Comparison of ENCODE assay signal across 8 mouse cellular contexts in genomic region chr3:108536517-108537260, GRCm38 (mm10). TPM values are rescaled to one million over a fixed set of nuclear protein-coding genes. Genes with fewer than 3 reads are reported as not detected.
A peak's percentile ranks its signal among the peaks of the same experiment; 100 is the strongest.
DNase-seq lines count a peak whose midpoint lies in the region; ATAC-seq lines count a peak whose summit lies in the region.

TSS of gene 5330417C22Rik (minus strand) at chr3:108536536.

- no peak within 1 kb of the TSS for H3K27ac ChIP-seq in embryonic facial prominence, embryonic 10.5 days (replicated peaks)
- no peak within 1 kb of the TSS for H3K27ac ChIP-seq in liver, embryonic 16.5 days (ENCODE audit: low read length)
- no peak within 1 kb of the TSS for H3K27ac ChIP-seq in neural tube, embryonic 12.5 days

- peak; percentile 6 for DNase-seq in A20 (ENCODE audit: low read depth, low spot score)
- DNase-seq in adrenal gland, adult 18-20 months (ENCODE audit: low spot score in 2 of 2): peak; percentile 27 to 35
- DNase-seq in embryonic facial prominence, embryonic 10.5 days (ENCODE audit: low spot score): peak; percentile 67
- DNase-seq in heart, postnatal 10 days: peak; percentile 18 to 25
- no peak for DNase-seq in large intestine, adult 2 months (ENCODE audit: low read depth, low spot score)
- DNase-seq in thymus, postnatal 10 days (ENCODE audit: low spot score in 2 of 2): peak; percentile 29 to 30

- 2% methylated on average over 35 of the region's 35 CpGs for WGBS in embryonic facial prominence, embryonic 10.5 days
- WGBS in large intestine, adult 2 months: under 1% methylated on average over 34 of the region's 35 CpGs
- 3% methylated on average over 31 of the region's 35 CpGs for WGBS in liver, embryonic 16.5 days (ENCODE audit: insufficient replicate concordance)
- 2% methylated on average over 35 of the region's 35 CpGs for WGBS in neural tube, embryonic 12.5 days

- H3K4me3 ChIP-seq in embryonic facial prominence, embryonic 10.5 days: peak within 1 kb of the TSS; percentile 64
- H3K4me3 ChIP-seq in liver, embryonic 16.5 days (ENCODE audit: low read depth, low read length): peak within 1 kb of the TSS; percentile 21
- H3K4me3 ChIP-seq in neural tube, embryonic 12.5 days: peak within 1 kb of the TSS; percentile 43

- H3K27me3 ChIP-seq in embryonic facial prominence, embryonic 10.5 days (replicated peaks; ENCODE audit: low read depth, poor library complexity, severe bottlenecking): peaks cover 45% of the 10 kb centered on the region
- H3K27me3 ChIP-seq in liver, embryonic 16.5 days (ENCODE audit: control insufficient read depth, insufficient read depth, low read depth, low read length): peaks cover 25% of the 10 kb centered on the region
- peaks cover 13% of the 10 kb centered on the region; the same call in 1 of the 2 replicates for H3K27me3 ChIP-seq in neural tube, embryonic 12.5 days (replicated peaks)

- peak within 1 kb of the TSS; percentile 39 for H3K4me2 ChIP-seq in liver, embryonic 16.5 days (ENCODE audit: low read depth, low read length)
- H3K4me2 ChIP-seq in neural tube, embryonic 12.5 days (replicated peaks): peak within 1 kb of the TSS; percentile 93

- intact Hi-C loops in heart, postnatal 10 days (cut with DNase I): no loop called here

- H3K9me3 ChIP-seq in embryonic facial prominence, embryonic 10.5 days: no peaks in the 10 kb centered on the region
- H3K9me3 ChIP-seq in liver, embryonic 16.5 days (replicated peaks; ENCODE audit: control insufficient read depth, low read length): no peaks in the 10 kb centered on the region
- H3K9me3 ChIP-seq in neural tube, embryonic 12.5 days: no peaks in the 10 kb centered on the region

- no peaks in the 10 kb centered on the region for H3K36me3 ChIP-seq in embryonic facial prominence, embryonic 10.5 days (replicated peaks)
- H3K36me3 ChIP-seq in liver, embryonic 16.5 days (ENCODE audit: control insufficient read depth, insufficient read depth): no peaks in the 10 kb centered on the region
- H3K36me3 ChIP-seq in neural tube, embryonic 12.5 days: no peaks in the 10 kb centered on the region

- no peak for ATAC-seq in liver, embryonic 16.5 days (ENCODE audit: low read depth)
- peak; percentile 93 for ATAC-seq in neural tube, embryonic 12.5 days (ENCODE audit: low FRiP score, low read depth)

- peaks cover 17% of the 10 kb centered on the region for H3K4me1 ChIP-seq in embryonic facial prominence, embryonic 10.5 days
- peaks cover 7% of the 10 kb centered on the region for H3K4me1 ChIP-seq in liver, embryonic 16.5 days (ENCODE audit: control insufficient read depth, low read depth, low read length)
- peaks cover 10% of the 10 kb centered on the region; the same call in 1 of the 2 replicates for H3K4me1 ChIP-seq in neural tube, embryonic 12.5 days

- H3K9ac ChIP-seq in liver, embryonic 16.5 days (ENCODE audit: low read depth, low read length): no peak within 1 kb of the TSS
- H3K9ac ChIP-seq in neural tube, embryonic 12.5 days: 0 out of 2 replicates have a peak within 1 kb of the TSS, but pooled peaks have one; percentile 22

RNA-seq across cellular contexts. Expression of gene 5330417C22Rik, which starts in this region (rescaled TPM):
- total RNA-seq in adrenal gland, adult 18-20 months (2021): 1 to 10 TPM; 1.8 to 4.0 TPM
- 0.40 and 0.64 TPM in 2 replicates for polyA plus RNA-seq in embryonic facial prominence, embryonic 10.5 days (2016; fragmentation: Nextera tagmentation; extraction: Ambion mirVana)
- total RNA-seq in heart, postnatal 10 days (2021): under 1 TPM; 0.17 to 0.60 TPM
- polyA plus RNA-seq in large intestine, adult 2 months (2012; rRNA removed): 24.4 and 27.3 TPM in 2 replicates
- polyA plus RNA-seq in liver, embryonic 16.5 days (2015; fragmentation: Nextera tagmentation; extraction: Ambion mirVana): 0.21 and 0.63 TPM in 2 replicates
- 4.6 TPM in 2 replicates for polyA plus RNA-seq in neural tube, embryonic 12.5 days (2016; fragmentation: Nextera tagmentation; extraction: Ambion mirVana)

Comparison
In these comparisons a context has a peak if more than half of its experiments do, and no peak if none do; other contexts are left out.
1. Peak in DNase-seq and H3K4me3 ChIP-seq in embryonic facial prominence, embryonic 10.5 days; RNA of the gene not detected or under 1 TPM.
2. Peak in DNase-seq in heart, postnatal 10 days; RNA of the gene not detected or under 1 TPM.